Mouse (Mus musculus) monocyte, adult 5-6 weeks (primary cell): ENCODE results near the gene Cabp7. TPM values are rescaled to one million over a fixed set of nuclear protein-coding genes. Genes with fewer than 3 reads are reported as not detected.

Source experiments
- total RNA-seq: library from RNA; stranded (forward); fragments of 200-1000, 200-491, 200-594 nt; gene quantifications from 3 replicates; pipeline ENCODE4 v1.2.3, GENCODE M21; 2017

The Cabp7 gene
- total RNA-seq, 1 experiment from 2014 or later, result not detected

Other genes with a start within 250 kb of the Cabp7 start
- 89.9 to 98.0 TPM (median 96.8 TPM) in 3 replicates for gene Mtmr3, start 151.9 kb downstream of the Cabp7 start, total RNA-seq
- not detected in 3 replicates for gene Gm11032, start 126.7 kb downstream of the Cabp7 start, total RNA-seq
- 7.7 to 20.2 TPM (median 10.4 TPM) in 3 replicates for gene Ascc2, start 109.0 kb downstream of the Cabp7 start, total RNA-seq
- gene Uqcr10, start 42.4 kb downstream of the Cabp7 start, total RNA-seq, result 46.1 to 75.5 TPM (median 70.1 TPM) in 3 replicates
- 5.9 to 15.2 TPM (median 8.8 TPM) in 3 replicates for gene Zmat5, start 42.1 kb downstream of the Cabp7 start, total RNA-seq
- 40.6 to 78.6 TPM (median 70.4 TPM) in 3 replicates for gene Nf2, start 102.8 kb upstream of the Cabp7 start, total RNA-seq
- 3.4 to 12.7 TPM (median 4.8 TPM) in 3 replicates for gene Nipsnap1, start 127.2 kb upstream of the Cabp7 start, total RNA-seq
- 32.0 to 53.6 TPM (median 48.2 TPM) in 3 replicates for gene Thoc5, start 148.5 kb upstream of the Cabp7 start, total RNA-seq
- gene Nefh, start 201.3 kb upstream of the Cabp7 start, total RNA-seq, result 0.38 to 0.49 TPM in 2 of 3 replicates, not detected in the other
- 22.9 to 57.1 TPM (median 40.8 TPM) in 3 replicates for gene Ap1b1, start 240.0 kb upstream of the Cabp7 start, total RNA-seq